ENCODE assay signal across 17 mouse cellular contexts in the genomic region with DNA sequence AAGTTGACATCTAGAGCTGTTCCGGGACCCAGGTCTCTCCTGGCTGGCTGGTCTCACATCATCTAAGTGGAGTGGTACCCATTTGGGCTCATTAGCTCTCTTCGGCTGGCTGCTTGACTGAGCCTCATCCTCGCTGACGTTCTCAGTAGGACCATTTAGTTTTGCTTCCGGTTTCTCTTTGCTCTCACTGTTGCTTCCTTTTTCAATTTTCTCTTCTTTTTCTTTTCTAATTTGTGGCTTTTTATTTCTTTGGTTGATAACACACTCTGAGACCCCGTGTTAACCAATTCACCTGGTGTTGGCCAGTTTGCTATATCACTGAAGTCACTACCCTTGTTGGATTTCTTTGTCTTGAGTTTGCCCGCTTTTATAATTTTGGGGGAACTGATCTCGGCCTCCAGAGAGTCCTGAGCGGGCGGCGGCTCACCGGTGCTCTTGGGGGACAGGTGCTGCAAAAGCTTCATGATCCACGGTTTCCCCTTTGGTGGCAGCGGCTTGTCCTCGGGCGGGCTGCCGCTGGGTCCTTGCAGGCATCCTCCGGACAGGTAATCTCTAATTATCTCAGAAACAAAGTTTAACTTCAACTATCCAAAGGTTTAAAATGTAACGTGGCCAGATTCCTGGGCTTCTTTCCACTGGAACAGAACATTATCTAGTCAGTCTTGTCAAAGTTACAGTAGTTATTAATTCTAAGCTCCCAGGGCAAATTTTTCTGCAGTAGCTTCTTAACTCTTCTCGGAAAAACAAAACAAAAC. TPM values are rescaled to one million over a fixed set of nuclear protein-coding genes. Genes with fewer than 3 reads are reported as not detected.
A peak's percentile ranks its signal among the peaks of the same experiment; 100 is the strongest.
DNase-seq lines count a peak whose midpoint lies in the region; ATAC-seq lines count a peak whose summit lies in the region.
"Had no signal": no experiment of that assay in that cellular context is flagged by ENCODE, and none has a peak within 500 bp of the region (broad histone marks: within the 10 kb centered on the region; RNA-seq: fewer than 3 reads in every experiment).

No protein-coding gene starts in this region.

- H3K4me1 ChIP-seq in kidney, embryonic 15.5 days = 0 out of 2 replicates have a peak, but pooled peaks cover 3% of the 10 kb centered on the region
- H3K4me1 ChIP-seq: embryonic facial prominence, embryonic 10.5 days; heart, embryonic 13.5 days had no signal

- DNase-seq in kidney, adult 11 months = peak; percentile 43
- peak; percentile 86 for DNase-seq in A20 (ENCODE audit: low read depth, low spot score)
- peak; percentile 21 for DNase-seq in kidney, postnatal 10 days
- DNase-seq in splenic B cell, adult 2 months (ENCODE audit: low read depth, low spot score) = peak; percentile 50
- no peak for DNase-seq in spleen, postnatal 36 days (ENCODE audit: low spot score in 2 of 2)
- no peak for DNase-seq in heart, adult 18-20 months
- DNase-seq: adrenal gland, adult 2 months; adrenal gland, postnatal 36 days; cerebellum, adult 2 months; cerebellum, postnatal 10 days; gastrocnemius, adult 2 months; gastrocnemius, postnatal 25 days; heart, postnatal 36 days had no signal

- H3K4me3 ChIP-seq in kidney, embryonic 15.5 days (replicated peaks) = no peak overlapping the region
- H3K4me3 ChIP-seq: embryonic facial prominence, embryonic 10.5 days; gastrocnemius, adult 2 months; heart, embryonic 13.5 days had no signal

- H3K9me3 ChIP-seq in kidney, embryonic 15.5 days (replicated peaks) = no peaks in the 10 kb centered on the region
- H3K9me3 ChIP-seq: embryonic facial prominence, embryonic 10.5 days; heart, embryonic 13.5 days had no signal

- WGBS in kidney, embryonic 15.5 days = 86% methylated on average over 20 of the region's 20 CpGs

- no peak overlapping the region for H3K9ac ChIP-seq in kidney, embryonic 15.5 days
- H3K9ac ChIP-seq: heart, embryonic 13.5 days had no signal

- no peak for ATAC-seq in kidney, embryonic 15.5 days (replicated peaks; ENCODE audit: low FRiP score)
- ATAC-seq: forebrain, embryonic 14.5 days had no signal

- no peaks in the 10 kb centered on the region for H3K27me3 ChIP-seq in kidney, embryonic 15.5 days
- no peaks in the 10 kb centered on the region for H3K27me3 ChIP-seq in splenic B cell, adult 2 months (ENCODE audit: control insufficient read depth, insufficient read depth, low read length, poor library complexity, severe bottlenecking)
- H3K27me3 ChIP-seq: heart, embryonic 13.5 days had no signal

- no peaks in the 10 kb centered on the region for H3K36me3 ChIP-seq in kidney, embryonic 15.5 days
- H3K36me3 ChIP-seq in splenic B cell, adult 2 months (ENCODE audit: control insufficient read depth, insufficient read depth, low read length, poor library complexity, severe bottlenecking) = no peaks in the 10 kb centered on the region
- H3K36me3 ChIP-seq: embryonic facial prominence, embryonic 10.5 days; heart, embryonic 13.5 days had no signal

- H3K27ac ChIP-seq in kidney, embryonic 15.5 days = no peak overlapping the region
- H3K27ac ChIP-seq: embryonic facial prominence, embryonic 10.5 days; gastrocnemius, adult 2 months; heart, embryonic 13.5 days had no signal

- H3K4me2 ChIP-seq in kidney, embryonic 15.5 days = no peak overlapping the region
- H3K4me2 ChIP-seq: heart, embryonic 13.5 days had no signal

RNA-seq across cellular contexts. Expression of gene Atxn1l, which starts 14.4 kb away (rescaled TPM):
- 7.3 and 7.9 TPM in 2 replicates for polyA plus RNA-seq in kidney, embryonic 15.5 days (2015; fragmentation: Nextera tagmentation; extraction: Ambion mirVana)
- total RNA-seq in heart, adult 18-20 months (2021) = 10 to 100 TPM; 21.2 TPM

RNA-seq across cellular contexts. Expression of gene Ap1g1, which starts 26.4 kb away (rescaled TPM):
- polyA plus RNA-seq in kidney, embryonic 15.5 days (2015; fragmentation: Nextera tagmentation; extraction: Ambion mirVana) = 45.4 TPM in 2 replicates
- total RNA-seq in heart, adult 18-20 months (2021) = 10 to 100 TPM; 35.0 to 38.8 TPM

RNA-seq across cellular contexts. Expression of gene Zfp821, which starts 46.6 kb away (rescaled TPM):
- 28.1 and 31.6 TPM in 2 replicates for polyA plus RNA-seq in kidney, embryonic 15.5 days (2015; fragmentation: Nextera tagmentation; extraction: Ambion mirVana)
- 1 to 10 TPM; 4.5 to 5.8 TPM for total RNA-seq in heart, adult 18-20 months (2021)

RNA-seq across cellular contexts. Expression of gene Ist1, which starts 58.8 kb away (rescaled TPM):
- polyA plus RNA-seq in kidney, embryonic 15.5 days (2015; fragmentation: Nextera tagmentation; extraction: Ambion mirVana) = 136 and 141 TPM in 2 replicates
- 10 to 100 TPM; 41.4 to 42.8 TPM for total RNA-seq in heart, adult 18-20 months (2021)

Comparison
In these comparisons a context has a peak if more than half of its experiments do, and no peak if none do; other contexts are left out.
1. DNase-seq: peak in kidney, adult 11 months (single experiment), A20 (single experiment), kidney, postnatal 10 days (single experiment) and splenic B cell, adult 2 months (single experiment); none in spleen, postnatal 36 days (0 of 2) and heart, adult 18-20 months (0 of 2).